Mouse (Mus musculus): Measurements from ENCODE around the gene C3ar1.

Gene C3ar1

DNA sequence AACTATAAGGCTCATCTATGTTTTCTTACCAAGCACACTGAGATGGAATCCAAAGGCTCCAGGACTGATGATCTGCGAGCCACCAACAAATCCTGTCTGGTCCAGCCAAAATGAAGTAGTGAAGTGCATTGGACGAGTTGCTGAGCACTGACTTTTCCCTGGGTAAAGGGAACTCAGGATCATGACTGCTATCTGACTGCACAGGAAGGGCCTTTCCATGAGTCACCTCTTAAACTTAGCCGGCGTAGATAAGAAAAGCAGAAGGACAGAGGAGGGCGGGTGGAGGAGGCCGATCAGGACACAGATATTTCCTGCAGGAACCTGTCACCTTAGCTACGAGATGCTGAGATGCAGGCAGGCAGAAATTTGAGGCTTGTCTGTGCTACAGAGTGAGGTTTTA, at the start of gene C3ar1:
Gene C3ar1 (minus strand): TSS at position 207 of the 400 bp plus-strand sequence.
- peak; percentile 44 for DNase-seq

DNA sequence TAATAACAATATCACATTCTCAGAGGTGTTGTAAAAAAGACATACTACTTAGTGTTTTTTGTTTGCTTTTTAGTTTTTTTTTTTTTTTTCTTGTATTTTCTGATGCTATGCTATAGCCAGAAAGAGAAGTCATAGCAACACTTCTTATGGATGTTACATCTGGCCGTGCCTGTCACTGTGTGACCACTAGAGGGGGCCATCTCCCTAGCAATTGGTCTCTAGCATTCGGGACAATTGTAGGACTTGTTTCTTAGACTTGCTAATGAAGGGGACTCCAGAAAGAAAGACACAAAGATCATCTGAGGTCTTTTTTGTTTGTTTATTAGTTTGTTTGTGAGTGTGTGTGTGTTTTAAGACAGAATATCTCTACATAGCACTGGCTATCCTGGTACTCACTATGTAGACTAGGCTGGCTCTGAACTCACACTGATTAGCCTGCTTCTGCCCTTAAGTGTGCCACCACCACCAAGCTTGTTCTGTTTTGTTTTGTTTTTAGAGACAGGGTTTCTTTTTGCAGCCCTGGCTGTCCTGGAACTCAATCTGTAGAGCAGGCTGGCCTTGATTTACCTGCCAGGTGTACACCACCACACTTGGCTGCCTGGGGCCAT, 36.6 kb upstream of the C3ar1 start:
- DNase-seq: peak; percentile 31

DNA sequence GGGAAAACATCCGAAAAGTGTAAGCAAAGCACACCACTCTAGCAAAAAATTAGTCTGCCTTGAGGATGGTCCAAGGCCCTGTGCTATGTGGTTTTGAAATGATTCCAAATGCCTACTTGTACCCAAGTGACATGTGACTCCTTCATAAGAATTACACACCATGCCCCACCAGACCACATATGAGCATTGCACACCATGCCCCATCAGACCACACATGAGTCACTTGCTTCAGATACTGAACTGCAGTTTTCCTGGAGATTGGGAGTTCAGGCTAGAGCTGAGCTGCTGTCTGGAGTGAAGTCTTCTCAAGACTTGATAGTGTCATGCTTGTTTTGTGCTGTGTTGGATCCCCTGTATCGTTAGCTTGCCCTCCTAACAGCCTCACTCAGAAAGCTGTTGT, 33.6 kb upstream of the C3ar1 start:
- DNase-seq: no peak

DNA sequence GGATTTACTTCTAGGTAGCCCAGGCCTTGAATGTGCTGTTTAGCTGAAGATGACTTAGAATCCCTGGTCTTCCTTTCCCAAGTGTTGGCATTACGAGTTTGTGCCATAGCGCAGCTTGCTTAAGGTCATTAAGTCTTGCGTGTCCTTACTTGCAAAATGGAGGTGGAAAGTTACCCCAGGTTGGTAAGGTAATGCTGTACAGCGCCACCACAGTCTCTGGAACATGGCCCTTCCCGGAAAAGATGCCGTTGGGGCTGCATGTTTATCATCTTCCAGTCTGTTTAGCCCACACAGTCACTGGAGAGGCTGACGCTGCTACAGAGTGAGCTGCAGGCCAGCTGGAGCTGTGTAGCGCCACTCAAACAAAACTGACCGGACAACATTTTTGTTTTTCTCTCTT, 27.6 kb upstream of the C3ar1 start:
- no peak for DNase-seq

DNA sequence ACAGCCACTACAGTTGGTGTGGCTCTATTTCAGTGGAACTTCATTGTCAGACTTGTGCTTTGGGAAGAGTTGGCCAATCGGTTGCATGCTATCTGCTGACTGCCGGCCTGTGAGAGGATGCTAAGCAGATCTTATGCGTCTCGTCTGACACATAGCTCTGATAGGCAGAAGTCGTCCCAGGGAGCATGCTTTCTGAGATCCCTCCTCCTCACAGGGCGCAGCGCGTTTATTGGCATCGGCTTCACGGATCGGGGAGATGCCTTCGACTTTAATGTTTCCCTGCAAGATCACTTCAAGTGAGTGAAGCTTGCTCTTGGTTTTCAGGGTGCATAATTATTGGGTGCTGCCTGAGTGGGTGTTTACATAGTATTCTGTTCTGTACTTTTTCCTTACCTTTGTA, 25.3 kb upstream of the C3ar1 start:
- DNase-seq: no peak

DNA sequence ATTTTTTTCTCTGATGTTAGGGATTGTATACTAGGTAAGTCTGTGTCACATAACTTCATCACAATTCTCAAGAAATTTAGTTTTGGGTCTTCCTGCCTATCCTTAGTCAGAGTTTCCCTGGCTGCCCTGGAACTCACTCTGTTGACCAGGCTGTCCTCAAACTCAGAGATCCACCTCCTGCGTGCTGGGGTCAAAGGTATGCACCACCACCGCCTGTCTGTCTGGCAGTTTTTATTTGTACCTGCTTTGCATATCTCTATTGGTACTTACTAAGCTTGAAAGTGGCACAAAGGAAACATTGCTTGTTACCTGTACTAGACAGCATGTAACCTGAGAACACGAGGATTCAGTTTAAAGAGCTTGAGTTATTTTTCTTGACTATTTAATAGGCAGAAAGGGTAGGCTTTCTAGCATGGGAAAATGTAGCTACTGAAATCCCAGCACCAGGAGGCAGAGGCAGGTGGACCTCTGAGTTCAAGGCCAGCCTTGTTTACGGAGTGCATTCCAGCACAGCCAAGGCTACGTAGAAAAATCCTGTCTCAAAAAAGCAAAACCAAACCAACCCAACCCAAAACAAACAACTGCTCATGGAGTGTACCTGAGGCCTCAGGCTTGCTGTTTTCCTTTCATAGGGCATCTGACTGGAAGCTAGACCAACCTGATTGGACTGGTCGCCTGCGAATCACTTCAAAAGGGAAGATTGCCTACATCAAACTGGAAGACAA, 24.0 kb upstream of the C3ar1 start:
- no peak for DNase-seq

DNA sequence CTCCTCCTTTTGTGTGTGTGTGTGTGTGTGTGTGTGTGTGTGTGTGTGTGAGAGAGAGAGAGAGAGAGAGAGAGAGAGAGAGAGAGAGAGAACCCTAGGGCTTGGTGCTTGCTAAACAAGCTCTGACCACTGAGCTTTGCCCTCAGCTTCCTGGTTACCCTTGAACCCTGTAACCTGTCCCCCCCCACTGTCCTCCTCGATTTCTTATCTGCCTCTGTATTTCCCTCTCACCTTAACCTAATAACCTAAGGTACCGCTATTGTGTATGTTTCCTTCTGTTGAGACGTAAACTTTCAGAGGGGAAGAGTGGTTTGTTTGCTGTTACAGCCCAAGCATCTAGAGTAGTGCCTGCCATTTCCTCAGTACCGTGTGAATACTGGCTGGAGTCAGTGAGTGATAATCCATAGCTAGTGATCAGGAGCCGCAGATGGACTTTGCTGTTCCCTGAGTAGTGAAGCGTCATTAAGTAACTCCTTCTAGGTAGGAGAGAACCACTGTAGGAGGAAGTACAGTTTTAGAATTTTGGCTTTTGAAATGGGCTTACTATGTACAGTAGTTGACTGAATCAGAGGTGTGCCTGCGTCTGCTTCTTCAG, 23.3 kb upstream of the C3ar1 start:
- DNase-seq: no peak

DNA sequence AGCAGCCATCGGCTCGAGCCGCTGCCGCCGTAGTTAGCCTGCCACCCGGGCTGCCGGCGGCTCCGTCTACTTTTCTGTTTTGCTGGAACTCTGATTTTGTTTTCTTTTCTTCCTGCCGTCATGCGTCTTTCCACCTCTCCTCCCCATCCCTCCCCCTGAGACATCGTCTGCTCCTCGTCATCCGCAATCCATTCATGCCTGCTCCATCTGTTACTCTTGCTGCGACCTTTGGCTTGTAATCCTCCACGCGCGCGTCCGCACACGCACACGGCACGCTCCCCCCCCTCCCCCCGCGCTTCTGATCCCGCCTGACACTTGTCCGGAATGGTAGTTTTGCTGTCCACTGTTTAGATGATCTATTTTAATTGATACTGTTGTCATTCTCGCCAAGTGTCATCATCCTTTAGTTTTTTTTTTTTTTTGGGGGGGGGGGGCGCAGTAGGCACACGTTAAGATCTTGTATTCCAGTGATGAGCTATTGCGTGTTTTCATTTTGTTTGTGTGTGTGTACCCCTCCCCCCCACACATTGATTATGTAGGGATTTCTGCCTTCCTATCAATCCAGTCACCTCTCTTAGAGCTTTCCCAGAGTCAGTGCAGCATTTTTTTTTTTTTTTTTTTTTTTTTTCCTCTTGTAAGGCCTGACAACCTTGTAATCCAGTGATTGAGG, 18.9 kb upstream of the C3ar1 start:
- DNase-seq: no peak

DNA sequence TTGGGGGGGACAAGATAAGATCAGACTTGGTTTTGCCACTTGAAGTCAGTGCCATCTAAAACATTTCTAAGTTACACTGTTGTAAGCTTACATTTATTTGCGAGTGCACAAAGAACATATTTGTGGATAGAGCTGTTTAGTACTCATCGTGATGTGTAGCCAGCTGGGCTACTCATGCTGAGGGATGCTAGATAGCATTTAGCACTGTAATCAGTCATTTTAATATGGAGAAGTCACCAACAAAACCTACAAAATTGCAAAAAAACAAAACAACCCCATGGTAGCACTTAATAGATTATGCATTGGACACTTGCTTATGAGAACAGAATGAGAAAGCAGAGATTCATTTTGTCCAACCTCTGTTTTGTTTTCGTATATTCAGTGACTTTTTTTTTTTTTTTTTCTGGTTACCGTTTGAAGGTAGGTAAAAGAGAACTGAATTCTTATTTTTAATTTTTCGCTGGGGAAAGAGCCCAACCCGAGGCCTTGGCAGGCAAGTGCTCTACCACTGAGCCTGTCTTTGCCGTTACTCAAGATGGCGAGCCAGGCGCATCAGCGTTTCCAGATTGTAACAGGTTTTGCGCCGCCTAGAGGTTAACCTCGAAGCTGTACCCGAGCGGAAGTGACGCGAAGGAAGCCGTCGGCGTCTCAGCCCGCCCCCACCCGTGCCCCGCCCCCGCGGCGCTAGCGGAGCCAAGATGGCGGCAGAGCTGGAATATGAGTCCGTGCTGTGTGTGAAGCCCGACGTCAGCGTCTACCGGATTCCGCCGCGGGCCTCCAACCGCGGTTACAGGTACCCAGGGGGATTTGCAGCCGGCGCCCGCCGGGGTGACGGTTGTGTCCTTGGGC, 18.1 kb upstream of the C3ar1 start, which contains the start of gene Necap1:
Gene Necap1 (plus strand): TSS at position 604 of the 849 bp plus-strand sequence.
- peak; percentile 97 for DNase-seq

DNA sequence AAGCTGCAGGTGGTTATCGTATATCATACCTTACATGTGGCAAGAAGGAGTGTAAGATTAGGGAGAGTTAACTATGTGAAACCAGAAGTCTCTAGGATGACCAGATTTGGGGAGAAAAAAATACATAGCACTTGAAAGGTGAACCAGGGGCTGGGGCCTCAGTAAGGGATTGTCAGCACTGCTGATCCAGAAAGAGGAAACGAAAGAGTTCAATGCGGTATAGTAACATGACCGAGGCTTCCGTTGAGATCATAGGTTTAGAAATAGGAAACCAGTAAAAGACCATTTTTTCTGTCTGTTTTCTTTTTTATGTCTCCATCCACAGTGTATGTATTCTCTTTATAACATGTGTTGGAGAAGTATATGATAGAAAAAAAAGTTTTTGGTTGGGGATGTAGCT, 16.8 kb upstream of the C3ar1 start:
- peak; percentile 52 for DNase-seq

DNA sequence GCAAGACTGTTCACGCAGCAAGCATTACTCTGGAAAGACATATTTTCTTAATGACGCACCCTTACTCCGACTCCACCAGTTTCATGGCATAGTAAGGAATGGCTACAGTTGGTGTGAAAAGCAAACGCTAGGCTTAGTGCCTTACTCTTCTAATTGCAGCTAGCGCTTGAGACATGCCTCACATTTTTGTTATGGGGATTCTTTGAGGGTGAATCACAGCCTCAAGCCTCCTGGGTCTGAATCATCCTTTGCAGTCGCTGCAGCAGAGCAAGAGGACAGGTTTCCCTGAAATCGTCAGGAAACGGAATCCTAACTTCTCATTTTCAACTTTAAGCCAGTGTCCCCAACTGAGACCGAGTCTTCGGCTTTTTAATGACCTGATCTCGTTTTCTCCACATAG, 13.9 kb upstream of the C3ar1 start:
- DNase-seq: no peak

DNA sequence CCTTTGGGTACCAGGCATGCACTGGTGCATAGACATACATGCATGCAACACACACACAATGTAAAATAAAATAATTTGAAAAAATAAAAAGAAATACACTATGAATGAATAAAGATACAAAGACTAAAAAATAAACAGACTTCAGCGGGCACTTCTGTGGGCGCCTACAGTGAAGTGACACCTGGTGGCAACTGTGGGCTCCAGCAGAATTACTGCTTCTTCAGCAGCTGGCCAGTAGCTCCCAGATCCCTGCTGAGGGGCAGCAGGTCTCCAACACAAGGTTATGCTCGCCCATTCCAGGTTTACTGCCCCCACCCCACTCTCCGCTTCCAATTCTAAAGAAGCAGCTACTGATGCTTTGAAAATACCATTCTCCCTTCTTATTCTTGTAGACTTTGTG, 12.0 kb upstream of the C3ar1 start:
- no peak for DNase-seq

DNA sequence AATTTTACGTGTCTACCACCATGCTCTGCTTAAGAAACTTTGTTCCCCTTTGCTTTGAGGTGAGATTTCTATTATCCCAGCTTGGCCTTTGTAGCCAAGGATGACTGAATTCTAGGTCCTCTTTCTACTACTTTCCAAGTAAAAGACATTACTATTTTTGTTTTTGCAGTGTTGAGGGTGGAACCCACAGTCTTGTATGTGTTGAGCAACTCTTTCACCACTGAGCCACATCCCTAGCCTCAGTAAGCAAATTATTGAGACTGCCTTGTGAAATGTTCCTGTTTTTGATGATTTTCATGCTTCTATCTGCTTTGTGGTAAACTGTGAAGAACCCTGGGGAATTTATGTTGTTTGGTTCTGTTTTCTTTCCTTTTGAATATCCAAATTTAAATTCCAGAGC, 6.9 kb upstream of the C3ar1 start:
- peak; percentile 53 for DNase-seq

DNA sequence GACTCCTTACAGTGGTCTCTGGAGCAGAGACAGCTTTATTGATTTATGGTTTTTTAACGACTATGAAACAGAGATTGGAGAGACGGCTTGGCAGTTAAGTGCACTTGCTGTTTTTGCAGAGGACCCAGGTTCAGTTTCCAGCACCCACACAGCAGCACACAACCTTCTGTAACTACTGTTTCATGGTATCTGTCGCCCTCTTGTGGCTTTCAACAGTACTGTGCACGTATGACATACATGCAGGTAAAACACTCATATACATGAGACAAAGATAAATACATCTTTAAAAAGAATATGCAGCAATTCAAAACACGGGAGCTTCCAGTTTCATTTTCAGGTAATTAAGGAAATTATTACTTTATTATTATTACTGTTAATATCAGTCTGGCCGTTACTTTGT, 6.5 kb upstream of the C3ar1 start:
- DNase-seq: no peak

DNA sequence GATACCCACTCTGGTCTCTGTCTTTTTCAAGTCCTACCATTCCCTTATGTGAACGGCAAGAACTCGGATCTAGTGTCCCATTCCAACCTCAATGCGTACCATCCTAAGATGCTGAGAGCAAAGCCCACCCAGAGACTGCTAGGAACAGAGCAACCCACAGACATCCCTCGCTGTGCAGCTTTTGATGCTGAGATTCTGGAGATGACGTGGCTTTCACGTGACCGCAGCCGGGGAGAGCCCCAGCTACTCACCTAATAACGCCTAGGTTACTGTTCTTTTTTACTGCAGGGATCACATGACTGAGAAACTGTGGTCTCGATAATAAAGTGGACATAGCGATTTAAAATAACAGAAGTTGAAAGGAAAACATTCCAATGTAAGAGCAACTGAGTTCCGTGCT, 1.4 kb downstream of the C3ar1 start:
- DNase-seq: no peak

DNA sequence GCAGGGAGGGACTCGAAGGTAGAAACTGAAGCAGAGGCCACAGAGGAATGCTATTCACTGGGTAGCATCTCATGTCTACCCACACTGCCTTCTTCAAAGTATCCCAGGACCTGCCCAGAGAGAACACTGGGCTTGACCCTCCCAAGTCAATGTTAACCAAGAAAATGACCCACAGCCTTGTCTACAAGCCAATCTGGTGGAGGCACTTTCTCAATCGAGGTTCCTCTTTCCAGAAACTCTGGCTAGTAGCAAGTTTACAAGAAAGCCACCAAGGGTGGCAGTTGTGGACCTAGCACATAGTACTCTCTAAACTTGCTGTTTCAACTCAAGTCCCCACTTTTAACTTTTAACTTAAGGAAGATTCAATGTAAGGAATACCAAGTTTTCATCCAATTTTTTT, 3.3 kb downstream of the C3ar1 start:
- DNase-seq: no peak

DNA sequence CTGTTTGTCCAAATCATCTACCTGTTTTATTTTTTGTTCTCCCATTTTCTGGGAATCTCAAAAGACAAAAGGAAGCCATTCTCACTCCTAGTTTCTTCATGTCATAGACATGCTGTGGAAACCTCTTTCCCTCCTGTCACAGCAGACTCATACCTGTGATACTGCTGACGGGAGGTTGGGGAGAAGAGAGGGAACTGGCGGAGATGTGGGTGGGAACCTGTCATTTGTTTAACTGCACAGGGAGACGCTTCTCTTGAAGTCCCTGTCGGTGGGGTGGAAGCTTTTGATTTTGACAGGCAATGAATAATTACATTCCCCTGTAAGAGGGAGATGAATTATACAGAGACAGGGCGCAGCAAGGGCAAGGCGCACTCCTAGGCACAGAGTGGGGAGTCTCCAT, 12.2 kb downstream of the C3ar1 start:
- no peak for DNase-seq

DNA sequence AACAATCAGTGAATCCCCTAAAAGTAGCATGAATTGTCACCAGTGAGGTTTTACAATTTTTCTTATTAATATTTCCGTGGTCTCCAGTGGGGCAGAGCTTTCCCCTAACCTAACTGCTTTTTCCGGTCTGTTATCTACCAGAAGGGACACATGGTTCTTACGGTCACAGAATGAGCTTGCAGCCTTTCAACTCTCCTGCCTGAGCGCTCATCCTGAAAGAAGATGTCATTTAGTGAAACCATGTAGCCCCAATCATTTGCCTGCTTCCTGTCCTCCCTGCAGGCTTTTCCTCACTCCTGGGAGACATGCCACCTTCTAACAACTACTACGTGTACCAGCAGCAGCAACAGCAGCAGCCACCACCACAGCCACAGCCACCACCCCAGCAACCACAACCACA, 18.4 kb downstream of the C3ar1 start:
- no peak for DNase-seq

DNA sequence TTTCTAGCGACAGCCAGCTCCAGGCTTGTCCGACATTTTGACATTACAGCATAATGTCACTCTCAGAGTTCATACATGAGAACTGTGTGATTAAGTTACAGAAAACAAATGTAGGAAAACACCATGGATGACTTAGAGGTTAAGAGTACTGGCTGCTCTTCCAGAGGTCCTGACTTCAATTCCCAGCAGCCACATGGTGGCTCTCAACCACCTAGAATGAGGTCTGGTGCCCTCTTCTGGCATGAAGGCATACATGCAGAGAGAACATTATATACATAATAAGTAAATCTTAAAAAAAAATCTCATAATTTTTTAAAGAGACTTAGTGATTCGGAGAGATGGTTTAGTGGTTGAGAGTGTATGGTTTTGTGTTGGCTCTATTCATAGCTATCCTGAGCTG, 19.0 kb downstream of the C3ar1 start:
- DNase-seq: no peak

DNA sequence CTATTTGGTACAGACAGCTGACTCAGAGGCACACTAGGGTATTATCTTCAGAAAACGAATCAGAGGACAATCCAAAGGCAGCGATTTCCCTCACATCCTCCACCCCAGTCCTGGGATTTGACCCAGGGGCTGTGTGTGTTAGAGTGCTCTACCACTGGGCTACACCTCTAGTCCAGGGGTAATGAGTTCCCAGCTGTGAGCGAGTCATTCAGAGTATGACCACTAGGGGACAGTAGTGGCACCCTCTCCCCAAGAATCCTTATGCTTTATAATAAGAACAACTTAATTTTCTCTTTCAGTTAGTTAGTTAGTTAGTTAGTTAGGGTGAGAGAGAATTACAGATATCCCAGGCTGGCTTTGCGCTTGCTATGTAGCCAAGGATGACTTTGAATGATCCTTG, 21.6 kb downstream of the C3ar1 start:
- DNase-seq: no peak

DNA sequence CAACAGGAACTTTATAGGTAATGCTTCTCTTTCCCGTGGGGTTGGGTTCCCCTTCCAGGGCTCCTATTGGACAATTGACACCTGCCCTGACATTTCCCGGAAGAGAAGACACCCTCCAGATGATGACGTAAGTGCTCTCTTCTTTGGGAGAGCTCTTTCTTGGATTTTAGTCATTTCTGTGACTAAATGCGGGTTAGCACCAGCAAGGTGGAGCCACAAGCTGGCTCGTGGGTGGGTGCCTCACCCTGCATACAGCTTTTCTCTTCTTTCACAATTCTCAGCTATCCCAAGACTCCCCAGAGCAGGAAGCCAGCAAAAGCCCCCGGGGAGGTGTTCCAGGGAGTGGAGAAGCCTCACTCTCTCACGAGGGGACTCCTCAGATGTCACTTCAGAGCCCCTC, 23.1 kb downstream of the C3ar1 start:
- DNase-seq: no peak

DNA sequence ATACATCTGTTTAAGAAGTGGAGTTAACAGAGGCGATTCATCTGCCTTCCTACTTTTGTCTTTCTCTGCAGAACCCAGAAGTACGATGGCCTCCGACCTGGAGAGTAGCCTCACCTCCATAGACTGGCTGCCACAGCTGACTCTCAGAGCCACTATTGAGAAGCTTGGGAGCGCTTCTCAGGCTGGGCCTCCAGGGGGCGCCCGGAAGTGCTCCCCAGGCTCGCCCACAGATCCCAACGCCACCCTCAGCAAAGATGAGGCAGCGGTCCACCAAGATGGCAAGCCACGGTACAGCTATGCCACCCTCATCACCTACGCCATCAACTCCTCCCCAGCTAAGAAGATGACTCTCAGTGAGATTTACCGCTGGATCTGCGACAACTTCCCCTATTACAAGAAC, 27.9 kb downstream of the C3ar1 start:
- DNase-seq: no peak
